Mouse (Mus musculus): ENCODE measurements around the gene Txnip.

The Txnip gene

GRCm38 (mm10) chr3:96596228-96596707 is 38.5 kb downstream of the Txnip start, which contains the start of gene Ankrd34a:
Gene Ankrd34a (plus strand): TSS chr3:96596636.
- TF ChIP-seq POU5F1 (IDR thresholded peaks at IDR 0.05; ENCODE audit: borderline replicate concordance, low read length) (no peak), CTCF (conservative IDR thresholded peaks at IDR 0.05; ENCODE audit: low read length) (no peak), NANOG (IDR thresholded peaks at IDR 0.05; ENCODE audit: borderline replicate concordance, low read length) (no peak)
- Histone ChIP-seq H3K4me3 (replicated peaks; ENCODE audit: low read length) (peak within 1 kb of the TSS; percentile 81), H3K36me3 (ENCODE audit: insufficient read depth, low read length) (no peaks in the 10 kb centered on the region), H3K4me1 (replicated peaks; ENCODE audit: low read depth, low read length) (peaks cover 83% of the 10 kb centered on the region), H3K27me3 (ENCODE audit: insufficient read depth, low read length) (peaks cover 42% of the 10 kb centered on the region), H3K9me3 (ENCODE audit: low read length) (no peaks in the 10 kb centered on the region)

DNA sequence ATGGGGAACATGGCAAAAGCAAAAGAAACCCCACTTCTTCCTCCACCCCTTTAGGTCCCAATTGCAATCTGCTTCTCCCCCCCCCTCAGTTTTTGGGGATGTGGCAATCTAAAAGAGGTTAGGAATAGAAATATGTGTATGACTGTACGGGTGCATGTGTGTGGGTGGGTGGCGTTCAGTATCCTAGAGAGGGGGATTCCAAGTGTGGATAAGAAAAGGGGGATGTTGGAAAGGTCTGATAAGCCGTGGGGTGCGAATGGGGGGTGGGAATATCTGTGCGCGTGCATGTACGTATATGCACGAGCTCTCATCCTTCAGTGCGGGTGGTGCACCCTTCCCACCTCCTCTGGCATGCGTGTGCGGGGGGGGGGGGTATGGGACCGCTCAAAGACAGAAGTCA is 39.1 kb downstream of the Txnip start:
- H3K27me3 ChIP-seq (ENCODE audit: insufficient read depth, low read length), result peaks cover 45% of the 10 kb centered on the region
- H3K4me1 ChIP-seq (replicated peaks; ENCODE audit: low read depth, low read length), result peaks cover 83% of the 10 kb centered on the region
- TF ChIP-seq POU5F1 (IDR thresholded peaks at IDR 0.05; ENCODE audit: borderline replicate concordance, low read length), result no peak
- TF ChIP-seq NANOG (IDR thresholded peaks at IDR 0.05; ENCODE audit: borderline replicate concordance, low read length), result no peak
- no peak for TF ChIP-seq CTCF (conservative IDR thresholded peaks at IDR 0.05; ENCODE audit: low read length)
- H3K4me3 ChIP-seq (replicated peaks; ENCODE audit: low read length), result peak overlapping the region; percentile 81
- no peaks in the 10 kb centered on the region for H3K9me3 ChIP-seq (ENCODE audit: low read length)
- no peaks in the 10 kb centered on the region for H3K36me3 ChIP-seq (ENCODE audit: insufficient read depth, low read length)

DNA sequence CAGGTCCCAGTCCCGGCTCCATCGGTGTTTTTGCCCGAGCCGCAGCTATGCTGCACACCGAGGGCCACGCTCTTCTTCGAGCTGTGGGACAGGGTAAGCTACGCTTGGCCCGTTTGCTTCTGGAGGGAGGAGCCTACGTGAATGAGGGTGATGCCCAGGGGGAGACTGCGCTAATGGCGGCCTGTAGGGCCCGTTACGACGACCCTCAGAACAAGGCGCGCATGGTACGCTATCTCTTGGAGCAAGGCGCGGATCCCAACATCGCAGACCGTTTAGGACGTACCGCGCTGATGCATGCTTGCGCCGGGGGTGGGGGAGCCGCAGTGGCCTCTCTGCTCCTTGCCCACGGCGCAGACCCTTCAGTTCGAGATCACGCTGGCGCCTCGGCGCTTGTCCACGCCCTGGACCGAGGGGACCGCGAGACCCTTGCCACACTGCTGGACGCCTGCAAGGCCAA is 39.7 kb downstream of the Txnip start:
- Histone ChIP-seq H3K4me1 (replicated peaks; ENCODE audit: low read depth, low read length) (peaks cover 83% of the 10 kb centered on the region), H3K4me3 (replicated peaks; ENCODE audit: low read length) (peak overlapping the region; percentile 81), H3K36me3 (ENCODE audit: insufficient read depth, low read length) (no peaks in the 10 kb centered on the region), H3K9me3 (ENCODE audit: low read length) (no peaks in the 10 kb centered on the region), H3K27me3 (ENCODE audit: insufficient read depth, low read length) (peaks cover 51% of the 10 kb centered on the region)
- TF ChIP-seq CTCF (conservative IDR thresholded peaks at IDR 0.05; ENCODE audit: low read length) (no peak), NANOG (IDR thresholded peaks at IDR 0.05; ENCODE audit: borderline replicate concordance, low read length) (no peak), POU5F1 (IDR thresholded peaks at IDR 0.05; ENCODE audit: borderline replicate concordance, low read length) (no peak)

- Histone ChIP-seq H3K9me3 (ENCODE audit: low read length) (no peaks in the 10 kb centered on the region), H3K27me3 (ENCODE audit: insufficient read depth, low read length) (peaks cover 60% of the 10 kb centered on the region), H3K4me3 (replicated peaks; ENCODE audit: low read length) (peak overlapping the region; percentile 81), H3K4me1 (replicated peaks; ENCODE audit: low read depth, low read length) (peaks cover 83% of the 10 kb centered on the region), H3K36me3 (ENCODE audit: insufficient read depth, low read length) (no peaks in the 10 kb centered on the region)
- TF ChIP-seq POU5F1 (IDR thresholded peaks at IDR 0.05; ENCODE audit: borderline replicate concordance, low read length) (no peak), NANOG (IDR thresholded peaks at IDR 0.05; ENCODE audit: borderline replicate concordance, low read length) (no peak), CTCF (conservative IDR thresholded peaks at IDR 0.05; ENCODE audit: low read length) (no peak)
Measured at GRCm38 (mm10) chr3:96598156-96599068, 40.7 kb downstream of the Txnip start.

DNA sequence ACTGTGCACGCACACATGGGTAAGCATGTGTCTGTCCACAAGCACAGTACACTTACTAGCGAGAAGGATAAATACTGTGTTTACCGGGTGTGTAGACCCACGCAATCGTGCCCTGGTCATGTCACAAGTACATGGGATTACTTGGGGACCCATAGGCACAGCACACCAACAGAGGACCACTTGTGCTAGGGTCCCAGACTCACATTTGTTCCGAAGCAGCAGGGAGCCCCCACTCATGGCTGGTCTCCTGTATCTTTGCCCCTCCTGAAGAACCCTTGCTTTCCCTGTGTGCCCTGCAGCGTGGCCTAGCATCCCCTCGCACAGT is 41.3 kb downstream of the Txnip start:
- peaks cover 60% of the 10 kb centered on the region for H3K27me3 ChIP-seq (ENCODE audit: insufficient read depth, low read length)
- TF ChIP-seq POU5F1 (IDR thresholded peaks at IDR 0.05; ENCODE audit: borderline replicate concordance, low read length) (no peak), CTCF (conservative IDR thresholded peaks at IDR 0.05; ENCODE audit: low read length) (no peak), NANOG (IDR thresholded peaks at IDR 0.05; ENCODE audit: borderline replicate concordance, low read length) (no peak)
- H3K4me3 ChIP-seq (replicated peaks; ENCODE audit: low read length), result peak overlapping the region; percentile 81
- H3K36me3 ChIP-seq (ENCODE audit: insufficient read depth, low read length), result no peaks in the 10 kb centered on the region
- peaks cover 82% of the 10 kb centered on the region for H3K4me1 ChIP-seq (replicated peaks; ENCODE audit: low read depth, low read length)
- H3K9me3 ChIP-seq (ENCODE audit: low read length), result no peaks in the 10 kb centered on the region

DNA sequence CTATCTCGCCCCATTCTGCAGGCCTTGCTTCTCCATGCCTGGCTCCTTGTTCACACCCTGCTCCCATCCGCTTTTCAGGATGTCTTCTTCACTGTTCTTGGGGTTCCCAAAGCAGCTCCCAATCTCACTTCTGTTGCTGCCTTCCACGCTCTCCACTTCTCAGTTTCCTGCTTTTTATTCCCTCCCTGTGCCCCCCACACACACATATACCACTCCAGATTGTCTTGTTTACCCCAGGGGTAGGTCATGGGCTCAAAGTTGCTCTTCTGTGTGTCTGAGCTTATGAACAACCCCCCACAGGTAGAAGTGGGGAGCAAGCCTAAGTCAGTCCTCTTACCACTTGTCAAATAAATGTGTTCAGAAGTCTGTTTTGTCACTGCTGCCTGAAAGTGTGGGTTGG is 41.7 kb downstream of the Txnip start:
- Histone ChIP-seq H3K36me3 (ENCODE audit: insufficient read depth, low read length) (no peaks in the 10 kb centered on the region), H3K4me1 (replicated peaks; ENCODE audit: low read depth, low read length) (peaks cover 82% of the 10 kb centered on the region), H3K9me3 (ENCODE audit: low read length) (no peaks in the 10 kb centered on the region), H3K27me3 (ENCODE audit: insufficient read depth, low read length) (peaks cover 60% of the 10 kb centered on the region), H3K4me3 (replicated peaks; ENCODE audit: low read length) (no peak overlapping the region)
- TF ChIP-seq CTCF (conservative IDR thresholded peaks at IDR 0.05; ENCODE audit: low read length) (no peak), NANOG (IDR thresholded peaks at IDR 0.05; ENCODE audit: borderline replicate concordance, low read length) (no peak), POU5F1 (IDR thresholded peaks at IDR 0.05; ENCODE audit: borderline replicate concordance, low read length) (no peak)

GRCm38 (mm10) chr3:96600639-96601250 is 43.0 kb downstream of the Txnip start, which contains the start of gene Lix1l:
Gene Lix1l (plus strand): TSS chr3:96601149.
- no peaks in the 10 kb centered on the region for H3K36me3 ChIP-seq (ENCODE audit: insufficient read depth, low read length)
- peaks cover 56% of the 10 kb centered on the region for H3K27me3 ChIP-seq (ENCODE audit: insufficient read depth, low read length)
- no peaks in the 10 kb centered on the region for H3K9me3 ChIP-seq (ENCODE audit: low read length)
- peaks cover 71% of the 10 kb centered on the region for H3K4me1 ChIP-seq (replicated peaks; ENCODE audit: low read depth, low read length)
- peak within 1 kb of the TSS; percentile 83 for H3K4me3 ChIP-seq (replicated peaks; ENCODE audit: low read length)
- TF ChIP-seq CTCF (conservative IDR thresholded peaks at IDR 0.05; ENCODE audit: low read length) (no peak), NANOG (IDR thresholded peaks at IDR 0.05; ENCODE audit: borderline replicate concordance, low read length) (no peak), POU5F1 (IDR thresholded peaks at IDR 0.05; ENCODE audit: borderline replicate concordance, low read length) (no peak)

DNA sequence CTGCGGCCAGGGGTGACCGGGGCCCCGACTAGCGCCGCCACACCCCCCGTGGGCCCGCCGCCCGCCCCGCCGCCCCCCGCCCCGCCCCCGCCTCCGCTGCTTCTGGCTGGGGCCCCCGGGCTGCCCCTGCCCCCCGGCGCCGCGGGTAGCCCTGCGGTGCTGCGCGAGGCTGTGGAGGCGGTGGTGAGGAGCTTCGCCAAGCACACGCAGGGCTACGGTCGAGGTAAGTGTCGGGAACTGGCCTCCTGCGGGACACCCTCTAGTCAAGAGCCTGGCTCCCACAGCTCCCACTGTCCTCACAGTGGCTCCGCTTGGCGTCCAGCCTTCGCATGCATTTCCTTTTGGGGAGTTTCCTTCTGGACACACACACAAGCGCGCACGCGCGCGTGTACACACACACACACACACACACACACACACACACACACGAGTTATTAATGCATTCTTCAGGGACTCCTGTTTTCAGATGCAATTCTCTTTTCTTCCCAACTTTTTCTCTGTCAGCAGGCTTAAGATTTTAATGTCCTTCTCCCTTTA is 43.6 kb downstream of the Txnip start:
- no peaks in the 10 kb centered on the region for H3K36me3 ChIP-seq (ENCODE audit: insufficient read depth, low read length)
- peak overlapping the region; percentile 83 for H3K4me3 ChIP-seq (replicated peaks; ENCODE audit: low read length)
- H3K9me3 ChIP-seq (ENCODE audit: low read length), result no peaks in the 10 kb centered on the region
- TF ChIP-seq NANOG (IDR thresholded peaks at IDR 0.05; ENCODE audit: borderline replicate concordance, low read length), result no peak
- TF ChIP-seq POU5F1 (IDR thresholded peaks at IDR 0.05; ENCODE audit: borderline replicate concordance, low read length), result no peak
- no peak for TF ChIP-seq CTCF (conservative IDR thresholded peaks at IDR 0.05; ENCODE audit: low read length)
- H3K27me3 ChIP-seq (ENCODE audit: insufficient read depth, low read length), result peaks cover 50% of the 10 kb centered on the region
- H3K4me1 ChIP-seq (replicated peaks; ENCODE audit: low read depth, low read length), result peaks cover 66% of the 10 kb centered on the region
